Mouse (Mus musculus) myocyte (in vitro differentiated cells): Measurements from ENCODE around the gene Mbd3.

ENCODE experiments used
- CEBPB ChIP-seq: IDR thresholded peaks from 2 replicates; pipeline ENCODE4 v1.6.1; 2011; ENCODE audit warnings: mild to moderate bottlenecking, moderate library complexity; ENCODE audit not compliant: poor library complexity, insufficient read depth, severe bottlenecking
- E2F4 ChIP-seq: IDR thresholded peaks from one replicate; pipeline ENCODE4 v1.6.1; 2011; ENCODE audit warnings: mild to moderate bottlenecking, control low read depth, moderate library complexity; ENCODE audit not compliant: insufficient read depth
- MAX ChIP-seq: IDR thresholded peaks from one replicate; pipeline ENCODE4 v1.6.1; 2011; ENCODE audit warnings: low read depth, mild to moderate bottlenecking, control low read depth
- MYOD1 ChIP-seq, 3 experiments: IDR thresholded peaks; one replicate each; pipeline ENCODE4 v1.6.1; 2011; ENCODE audit warnings: control low read depth in 2 of 3, low read depth in 2 of 3, mild to moderate bottlenecking in 2 of 3, moderate library complexity in 1 of 3; ENCODE audit not compliant: insufficient read length in 2 of 3, control insufficient read depth in 1 of 3
- MYOG ChIP-seq, 3 experiments: IDR thresholded peaks; one replicate each; pipeline ENCODE4 v1.6.1; 2011; ENCODE audit warnings: control low read depth in 2 of 3, low read depth in 2 of 3, mild to moderate bottlenecking in 2 of 3; ENCODE audit not compliant: insufficient read length in 2 of 3, control insufficient read depth in 1 of 3, insufficient read depth in 1 of 3
- POLR2A ChIP-seq: IDR thresholded peaks from one replicate; pipeline ENCODE4 v1.6.1; 2011; ENCODE audit warnings: low read depth, mild to moderate bottlenecking, control low read depth, moderate library complexity; ENCODE audit not compliant: insufficient read length
- USF1 ChIP-seq: IDR thresholded peaks from one replicate; pipeline ENCODE4 v1.6.1; 2011; ENCODE audit warnings: low read depth, mild to moderate bottlenecking, control low read depth, moderate library complexity

GRCm38 (mm10) chr10:80389185-80389708, 10.1 kb downstream of the Mbd3 start:
- TF ChIP-seq MYOD1 (IDR thresholded peaks at IDR 0.05; ENCODE audit: control insufficient read depth in 1 of 3, insufficient read length in 2 of 3, low read depth in 2 of 3) (no peak), POLR2A (no peak), CEBPB (no peak), USF1 (no peak), MAX (no peak), MYOG (IDR thresholded peaks at IDR 0.05; ENCODE audit: control insufficient read depth in 1 of 3, insufficient read depth in 1 of 3, insufficient read length in 2 of 3, low read depth in 2 of 3) (no peak), E2F4 (no peak)
